Mouse (Mus musculus): ENCODE data around the gene Zdhhc19. TPM values are rescaled to one million over a fixed set of nuclear protein-coding genes. Genes with fewer than 3 reads are reported as not detected.
A peak's percentile ranks its signal among the peaks of the same experiment; 100 is the strongest.

The Zdhhc19 gene
- polyA plus RNA-seq, 1 experiment = not detected

GRCm38 (mm10) chr16:32517785-32518481 lies 21.9 kb downstream of the Zdhhc19 start:
- no peak overlapping the region for H3K27ac ChIP-seq (replicated peaks; ENCODE audit: low read depth, low read length)
- H3K4me1 ChIP-seq (ENCODE audit: control insufficient read depth, insufficient read depth, insufficient read length, low read length) = no peaks in the 10 kb centered on the region
- H3K4me3 ChIP-seq (ENCODE audit: insufficient read depth, low read depth, low read length) = no peak overlapping the region

GRCm38 (mm10) chr16:32519656-32520371 lies 23.7 kb downstream of the Zdhhc19 start:
- H3K27ac ChIP-seq (replicated peaks; ENCODE audit: low read depth, low read length) = no peak overlapping the region
- H3K4me3 ChIP-seq (ENCODE audit: insufficient read depth, low read depth, low read length) = no peak overlapping the region
- no peaks in the 10 kb centered on the region; the same call in 1 of the 2 replicates for H3K4me1 ChIP-seq (ENCODE audit: control insufficient read depth, insufficient read depth, insufficient read length, low read length)

DNA sequence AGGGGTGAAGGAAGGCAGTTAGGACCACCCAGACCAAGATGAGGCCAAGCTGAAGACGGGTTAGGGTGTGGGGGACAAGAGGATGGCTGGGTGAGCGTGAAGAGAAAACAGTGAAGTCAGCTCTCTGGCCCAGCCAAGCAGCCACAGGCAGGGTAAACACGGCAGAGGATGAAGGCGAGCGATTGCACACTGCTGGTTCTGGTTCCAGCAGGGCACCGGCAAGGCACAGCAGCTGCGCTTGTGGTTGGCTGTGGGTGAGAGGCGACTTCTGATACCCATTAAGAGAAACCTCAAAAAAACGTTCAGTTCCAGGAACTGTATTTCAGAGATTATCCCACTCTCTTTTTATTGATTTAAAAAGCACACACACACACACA lies 24.3 kb downstream of the Zdhhc19 start:
- no peak overlapping the region for H3K27ac ChIP-seq (replicated peaks; ENCODE audit: low read depth, low read length)
- no peak overlapping the region for H3K4me3 ChIP-seq (ENCODE audit: insufficient read depth, low read depth, low read length)
- no peaks in the 10 kb centered on the region; the same call in 1 of the 2 replicates for H3K4me1 ChIP-seq (ENCODE audit: control insufficient read depth, insufficient read depth, insufficient read length, low read length)

- Histone ChIP-seq H3K27ac (replicated peaks; ENCODE audit: low read depth, low read length) (0 out of 2 replicates have a peak overlapping the region, but pooled peaks have one; percentile 1), H3K4me3 (ENCODE audit: insufficient read depth, low read depth, low read length) (no peak overlapping the region), H3K4me1 (ENCODE audit: control insufficient read depth, insufficient read depth, insufficient read length, low read length) (no peaks in the 10 kb centered on the region; the same call in 1 of the 2 replicates)
These were observed 26.6 kb downstream of the Zdhhc19 start for GRCm38 (mm10) chr16:32522578-32523194.

- Histone ChIP-seq H3K4me3 (ENCODE audit: insufficient read depth, low read depth, low read length) (no peak overlapping the region), H3K27ac (replicated peaks; ENCODE audit: low read depth, low read length) (peak overlapping the region; percentile 65), H3K4me1 (ENCODE audit: control insufficient read depth, insufficient read depth, insufficient read length, low read length) (no peaks in the 10 kb centered on the region; the same call in 1 of the 2 replicates)
These were observed 27.6 kb downstream of the Zdhhc19 start for GRCm38 (mm10) chr16:32523462-32524243.

- Histone ChIP-seq H3K4me3 (ENCODE audit: insufficient read depth, low read depth, low read length) (no peak overlapping the region), H3K27ac (replicated peaks; ENCODE audit: low read depth, low read length) (peak overlapping the region; percentile 65), H3K4me1 (ENCODE audit: control insufficient read depth, insufficient read depth, insufficient read length, low read length) (no peaks in the 10 kb centered on the region; the same call in 1 of the 2 replicates)
These were observed 28.2 kb downstream of the Zdhhc19 start for GRCm38 (mm10) chr16:32524244-32524615.

- no peak overlapping the region for H3K4me3 ChIP-seq (ENCODE audit: insufficient read depth, low read depth, low read length)
- no peak overlapping the region for H3K27ac ChIP-seq (replicated peaks; ENCODE audit: low read depth, low read length)
- no peaks in the 10 kb centered on the region; the same call in 1 of the 2 replicates for H3K4me1 ChIP-seq (ENCODE audit: control insufficient read depth, insufficient read depth, insufficient read length, low read length)
These were observed 30.8 kb downstream of the Zdhhc19 start for GRCm38 (mm10) chr16:32526906-32527305.

GRCm38 (mm10) chr16:32532878-32533826 lies 37.1 kb downstream of the Zdhhc19 start:
- no peaks in the 10 kb centered on the region; the same call in 1 of the 2 replicates for H3K4me1 ChIP-seq (ENCODE audit: control insufficient read depth, insufficient read depth, insufficient read length, low read length)
- H3K4me3 ChIP-seq (ENCODE audit: insufficient read depth, low read depth, low read length) = no peak overlapping the region
- H3K27ac ChIP-seq (replicated peaks; ENCODE audit: low read depth, low read length) = no peak overlapping the region

GRCm38 (mm10) chr16:32535157-32535751 lies 39.2 kb downstream of the Zdhhc19 start:
- H3K27ac ChIP-seq (replicated peaks; ENCODE audit: low read depth, low read length) = 0 out of 2 replicates have a peak overlapping the region, but pooled peaks have one; percentile 12
- no peaks in the 10 kb centered on the region; the same call in 1 of the 2 replicates for H3K4me1 ChIP-seq (ENCODE audit: control insufficient read depth, insufficient read depth, insufficient read length, low read length)
- H3K4me3 ChIP-seq (ENCODE audit: insufficient read depth, low read depth, low read length) = no peak overlapping the region

- Histone ChIP-seq H3K27ac (replicated peaks; ENCODE audit: low read depth, low read length) (no peak overlapping the region), H3K4me1 (ENCODE audit: control insufficient read depth, insufficient read depth, insufficient read length, low read length) (no peaks in the 10 kb centered on the region; the same call in 1 of the 2 replicates), H3K4me3 (ENCODE audit: insufficient read depth, low read depth, low read length) (no peak overlapping the region)
These were observed 42.0 kb downstream of the Zdhhc19 start for GRCm38 (mm10) chr16:32537867-32538660.

DNA sequence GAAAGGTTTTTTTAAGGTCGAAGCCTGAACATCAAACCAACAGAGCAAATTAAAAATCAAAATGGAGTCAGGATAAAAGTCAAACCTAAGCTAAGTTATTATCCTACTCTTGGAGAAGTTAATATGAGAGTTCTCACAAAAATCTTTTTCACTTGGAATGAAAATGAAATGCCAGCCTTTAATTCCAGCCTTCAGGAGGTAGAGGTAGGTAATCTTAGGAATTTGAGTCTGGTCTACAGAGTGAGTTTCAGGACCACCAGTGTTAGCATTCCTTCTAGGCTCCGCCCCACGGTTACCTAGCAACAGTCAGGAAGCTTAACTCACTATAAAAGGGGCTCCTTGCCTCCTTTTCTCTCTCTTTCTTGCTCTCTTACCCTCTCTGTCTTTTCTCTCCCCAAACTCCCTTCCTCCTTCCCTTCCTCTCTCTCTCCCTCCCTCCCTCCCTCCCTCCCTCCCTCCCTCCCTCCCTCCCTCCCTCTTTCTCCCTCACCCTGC lies 42.7 kb downstream of the Zdhhc19 start:
- no peaks in the 10 kb centered on the region; the same call in 1 of the 2 replicates for H3K4me1 ChIP-seq (ENCODE audit: control insufficient read depth, insufficient read depth, insufficient read length, low read length)
- H3K4me3 ChIP-seq (ENCODE audit: insufficient read depth, low read depth, low read length) = no peak overlapping the region
- H3K27ac ChIP-seq (replicated peaks; ENCODE audit: low read depth, low read length) = no peak overlapping the region

DNA sequence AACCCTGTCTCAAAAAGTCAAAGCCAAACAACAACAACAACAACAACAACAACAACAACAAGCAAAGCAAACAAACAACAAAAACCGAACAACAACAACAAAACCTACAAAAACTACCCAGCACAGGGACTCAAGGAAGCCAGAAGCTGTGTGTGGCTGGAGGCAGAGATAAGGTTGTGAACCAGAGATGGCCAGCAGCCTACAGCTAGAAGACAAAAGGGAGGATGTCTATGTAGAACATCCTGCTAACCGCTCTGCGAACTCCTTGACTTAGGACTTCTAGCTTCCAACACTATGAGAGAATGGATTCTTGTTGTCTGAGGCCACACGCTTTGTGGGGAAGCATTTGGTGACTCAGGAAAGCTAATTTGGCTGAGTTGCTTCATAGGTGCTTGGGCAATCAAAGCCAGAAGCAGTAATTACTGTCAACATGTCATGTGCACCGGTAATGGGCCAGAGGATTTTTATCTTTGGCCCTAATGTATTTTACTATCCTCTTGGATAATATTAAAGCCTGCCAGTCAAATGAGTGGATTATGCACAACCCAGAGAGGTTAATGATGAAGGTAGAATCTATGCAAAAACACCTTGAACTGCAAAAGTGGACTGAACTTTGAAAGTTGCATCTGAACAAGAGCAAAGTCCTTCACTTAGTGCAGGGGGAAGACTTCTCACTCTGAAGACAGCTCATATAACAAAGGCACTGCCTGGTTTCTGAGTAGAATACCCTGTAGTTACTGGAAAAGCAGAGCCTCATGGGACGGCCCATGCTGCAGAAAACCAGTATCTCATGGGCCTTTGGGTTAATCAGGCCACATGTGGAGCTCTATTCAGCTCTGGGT lies 45.5 kb downstream of the Zdhhc19 start:
- H3K27ac ChIP-seq (replicated peaks; ENCODE audit: low read depth, low read length) = no peak overlapping the region
- no peak overlapping the region for H3K4me3 ChIP-seq (ENCODE audit: insufficient read depth, low read depth, low read length)
- no peaks in the 10 kb centered on the region for H3K4me1 ChIP-seq (ENCODE audit: control insufficient read depth, insufficient read depth, insufficient read length, low read length)
